Mouse (Mus musculus): ENCODE results near the gene Srgn. TPM values are rescaled to one million over a fixed set of nuclear protein-coding genes. Genes with fewer than 3 reads are reported as not detected.
A peak's percentile ranks its signal among the peaks of the same experiment; 100 is the strongest.
"Not testable (repeated sequence)": the region's sequence is repeated elsewhere in the genome, so short reads cannot be mapped to it uniquely, and the experiment has no call there.

Gene Srgn
- polyA plus RNA-seq, 1 experiment from 2014 or later: 4.3 TPM

GRCm38 (mm10) chr10:62503836-62504628 is 23.2 kb downstream of the Srgn start:
- DNase-seq (ENCODE audit: low spot score) (no peak), ATAC-seq (ENCODE audit: insufficient number of reproducible peaks, low FRiP score, low TSS enrichment, low read depth) (no peak)
- Histone ChIP-seq H3K36me3 (ENCODE audit: control insufficient read depth, insufficient read depth, low read length) (no peaks in the 10 kb centered on the region), H3K27ac (replicated peaks; ENCODE audit: low read depth, low read length) (no peak overlapping the region), H3K9me3 (ENCODE audit: control insufficient read depth, low read length) (no peaks in the 10 kb centered on the region), H3K27me3 (ENCODE audit: control insufficient read depth, insufficient read depth, low read length) (peaks cover 3% of the 10 kb centered on the region; the same call in 1 of the 2 replicates), H3K4me3 (ENCODE audit: low read depth, low read length) (no peak overlapping the region), H3K4me1 (ENCODE audit: control insufficient read depth, insufficient read depth, low read length) (no peaks in the 10 kb centered on the region), H3K4me2 (ENCODE audit: low read depth, severe bottlenecking) (no peak overlapping the region), H3K9ac (ENCODE audit: low read length) (no peak overlapping the region)
- WGBS: 67% methylated on average over 12 of the region's 12 CpGs

- Histone ChIP-seq H3K4me3 (ENCODE audit: low read depth, low read length) (no peak overlapping the region), H3K4me1 (ENCODE audit: control insufficient read depth, insufficient read depth, low read length) (no peaks in the 10 kb centered on the region), H3K9me3 (ENCODE audit: control insufficient read depth, low read length) (no peaks in the 10 kb centered on the region), H3K9ac (ENCODE audit: low read length) (no peak overlapping the region), H3K36me3 (ENCODE audit: control insufficient read depth, insufficient read depth, low read length) (no peaks in the 10 kb centered on the region), H3K4me2 (ENCODE audit: low read depth, severe bottlenecking) (no peak overlapping the region), H3K27ac (replicated peaks; ENCODE audit: low read depth, low read length) (no peak overlapping the region), H3K27me3 (ENCODE audit: control insufficient read depth, insufficient read depth, low read length) (peaks cover 3% of the 10 kb centered on the region; the same call in 1 of the 2 replicates)
- WGBS: 80% methylated on average over 4 of the region's 4 CpGs
- DNase-seq (ENCODE audit: low spot score) (no peak), ATAC-seq (ENCODE audit: insufficient number of reproducible peaks, low FRiP score, low TSS enrichment, low read depth) (no peak)
Measured at GRCm38 (mm10) chr10:62503353-62503752, 23.9 kb downstream of the Srgn start.

- Histone ChIP-seq H3K4me2 (ENCODE audit: low read depth, severe bottlenecking) (no peak overlapping the region), H3K27ac (replicated peaks; ENCODE audit: low read depth, low read length) (no peak overlapping the region), H3K4me3 (ENCODE audit: low read depth, low read length) (no peak overlapping the region), H3K4me1 (ENCODE audit: control insufficient read depth, insufficient read depth, low read length) (no peaks in the 10 kb centered on the region), H3K36me3 (ENCODE audit: control insufficient read depth, insufficient read depth, low read length) (no peaks in the 10 kb centered on the region), H3K27me3 (ENCODE audit: control insufficient read depth, insufficient read depth, low read length) (no peaks in the 10 kb centered on the region), H3K9ac (ENCODE audit: low read length) (no peak overlapping the region), H3K9me3 (ENCODE audit: control insufficient read depth, low read length) (no peaks in the 10 kb centered on the region)
- DNase-seq (ENCODE audit: low spot score): no peak
- 82% methylated on average over 7 of the region's 7 CpGs for WGBS
- ATAC-seq (ENCODE audit: insufficient number of reproducible peaks, low FRiP score, low TSS enrichment, low read depth): no peak
Measured at GRCm38 (mm10) chr10:62501951-62502350, 25.3 kb downstream of the Srgn start.

GRCm38 (mm10) chr10:62500916-62501615 is 26.2 kb downstream of the Srgn start:
- Histone ChIP-seq H3K9ac (ENCODE audit: low read length) (no peak overlapping the region), H3K4me1 (ENCODE audit: control insufficient read depth, insufficient read depth, low read length) (no peaks in the 10 kb centered on the region), H3K36me3 (ENCODE audit: control insufficient read depth, insufficient read depth, low read length) (no peaks in the 10 kb centered on the region), H3K4me3 (ENCODE audit: low read depth, low read length) (no peak overlapping the region), H3K9me3 (ENCODE audit: control insufficient read depth, low read length) (no peaks in the 10 kb centered on the region), H3K4me2 (ENCODE audit: low read depth, severe bottlenecking) (no peak overlapping the region), H3K27ac (replicated peaks; ENCODE audit: low read depth, low read length) (no peak overlapping the region), H3K27me3 (ENCODE audit: control insufficient read depth, insufficient read depth, low read length) (no peaks in the 10 kb centered on the region)
- ATAC-seq (ENCODE audit: insufficient number of reproducible peaks, low FRiP score, low TSS enrichment, low read depth) (no peak), DNase-seq (ENCODE audit: low spot score) (no peak)
- 87% methylated on average over 9 of the region's 9 CpGs for WGBS

GRCm38 (mm10) chr10:62500088-62500915 is 26.9 kb downstream of the Srgn start:
- Histone ChIP-seq H3K36me3 (ENCODE audit: control insufficient read depth, insufficient read depth, low read length) (no peaks in the 10 kb centered on the region), H3K27ac (replicated peaks; ENCODE audit: low read depth, low read length) (no peak overlapping the region), H3K4me3 (ENCODE audit: low read depth, low read length) (no peak overlapping the region), H3K4me1 (ENCODE audit: control insufficient read depth, insufficient read depth, low read length) (no peaks in the 10 kb centered on the region), H3K9me3 (ENCODE audit: control insufficient read depth, low read length) (no peaks in the 10 kb centered on the region), H3K4me2 (ENCODE audit: low read depth, severe bottlenecking) (no peak overlapping the region), H3K9ac (ENCODE audit: low read length) (no peak overlapping the region), H3K27me3 (ENCODE audit: control insufficient read depth, insufficient read depth, low read length) (no peaks in the 10 kb centered on the region)
- DNase-seq (ENCODE audit: low spot score) (peak; percentile 67), ATAC-seq (ENCODE audit: insufficient number of reproducible peaks, low FRiP score, low TSS enrichment, low read depth) (0 out of 2 replicates have a peak, but pooled peaks have one; percentile 21)
- WGBS: 26% methylated on average over 15 of the region's 15 CpGs

- H3K4me1 ChIP-seq (ENCODE audit: control insufficient read depth, insufficient read depth, low read length); H3K27me3 ChIP-seq (ENCODE audit: control insufficient read depth, insufficient read depth, low read length); H3K9ac ChIP-seq (ENCODE audit: low read length); H3K4me2 ChIP-seq (ENCODE audit: low read depth, severe bottlenecking); DNase-seq (ENCODE audit: low spot score); H3K9me3 ChIP-seq (ENCODE audit: control insufficient read depth, low read length); ATAC-seq (ENCODE audit: insufficient number of reproducible peaks, low FRiP score, low TSS enrichment, low read depth); H3K4me3 ChIP-seq (ENCODE audit: low read depth, low read length); H3K27ac ChIP-seq (replicated peaks; ENCODE audit: low read depth, low read length); H3K36me3 ChIP-seq (ENCODE audit: control insufficient read depth, insufficient read depth, low read length): not testable (repeated sequence)
- WGBS: 89% methylated on average over 3 of the region's 3 CpGs
Measured at GRCm38 (mm10) chr10:62491681-62492080, 35.6 kb downstream of the Srgn start.

- no peak overlapping the region for H3K4me2 ChIP-seq (ENCODE audit: low read depth, severe bottlenecking)
- H3K9ac ChIP-seq (ENCODE audit: low read length): no peak overlapping the region
- H3K4me3 ChIP-seq (ENCODE audit: low read depth, low read length): no peak overlapping the region
- ATAC-seq (ENCODE audit: insufficient number of reproducible peaks, low FRiP score, low TSS enrichment, low read depth) (no peak), DNase-seq (ENCODE audit: low spot score) (peak; percentile 51)
- no peak overlapping the region for H3K27ac ChIP-seq (replicated peaks; ENCODE audit: low read depth, low read length)
- 22% methylated on average over 1 of the region's 1 CpGs for whole genome bisulfite sequencing
- no peaks in the 10 kb centered on the region for H3K9me3 ChIP-seq (ENCODE audit: control insufficient read depth, low read length)
- no peaks in the 10 kb centered on the region for H3K4me1 ChIP-seq (ENCODE audit: control insufficient read depth, insufficient read depth, low read length)
- H3K27me3 ChIP-seq (ENCODE audit: control insufficient read depth, insufficient read depth, low read length): no peaks in the 10 kb centered on the region
- no peaks in the 10 kb centered on the region for H3K36me3 ChIP-seq (ENCODE audit: control insufficient read depth, insufficient read depth, low read length)
Measured at GRCm38 (mm10) chr10:62488266-62488665, 39.0 kb downstream of the Srgn start.
